Mouse (Mus musculus) lung, adult 2 months (tissue): ENCODE data around the gene Tnni3.

Experiments used
- CTCF ChIP-seq: fragments of 200-500 bp; IDR thresholded peaks from 2 replicates; pipeline ENCODE4 v1.5.1; 2011; ENCODE audit warnings: mild to moderate bottlenecking, low read length, control low read depth; ENCODE audit not compliant: insufficient read depth
- POLR2A ChIP-seq: fragments of 200-500 bp; IDR thresholded peaks from 2 replicates; pipeline ENCODE4 v1.6.1; 2011; ENCODE audit warnings: low read depth, mild to moderate bottlenecking, control low read depth, low read length, borderline replicate concordance; ENCODE audit errors: extremely low read depth

- no peak for TF ChIP-seq CTCF
- TF ChIP-seq POLR2A, result no peak
These were observed 23.0 kb downstream of the Tnni3 start for GRCm38 (mm10) chr7:4500892-4501471.
